Mouse (Mus musculus) frontal cortex, postnatal 25 days (tissue): Measurements from ENCODE around the gene Grn.

Experiments
- DNase-seq, 2 experiments: peaks; one replicate each; pipeline ENCODE4 v3.0.0; 2022; ENCODE audit warnings: low spot score in 2 of 2

Gene Grn

GRCm38 (mm10) chr11:102478671-102479070, 48.6 kb downstream of the Grn start:
- no peak for DNase-seq

- no peak for DNase-seq
Observed at GRCm38 (mm10) chr11:102479581-102479980, 49.5 kb downstream of the Grn start.

- no peak for DNase-seq
Observed at GRCm38 (mm10) chr11:102480111-102480510, 50.0 kb downstream of the Grn start.

GRCm38 (mm10) chr11:102480897-102481296, 50.8 kb downstream of the Grn start:
- no peak for DNase-seq

GRCm38 (mm10) chr11:102481779-102482178, 51.7 kb downstream of the Grn start:
- no peak for DNase-seq
